Mouse (Mus musculus) lung, embryonic 15.5 days (tissue): ENCODE data around the gene Lrrc3b. TPM values are rescaled to one million over a fixed set of nuclear protein-coding genes. Genes with fewer than 3 reads are reported as not detected.

Experiments
- ATAC-seq: fragments of 200-750 bp; cut with Nextera tagmentation; 2 replicates; pipeline ENCODE4 v1.8.0; 2017; ENCODE audit warnings: moderate number of reproducible peaks, borderline replicate concordance; ENCODE audit not compliant: low FRiP score, low TSS enrichment; ENCODE audit errors: extremely low read depth
- H3K27ac ChIP-seq: fragments of 300-500 bp; sonication (generic); 2 replicates; pipeline ENCODE4 v1.5.1; 2015; ENCODE audit warnings: moderate library complexity, mild to moderate bottlenecking, inconsistent platforms
- H3K27me3 ChIP-seq: fragments of 300-500 bp; sonication (generic); 2 replicates; pipeline ENCODE4 v1.6.1; 2015; ENCODE audit warnings: inconsistent platforms
- H3K36me3 ChIP-seq: fragments of 300-500 bp; sonication (generic); 2 replicates; pipeline ENCODE4 v1.6.1; 2015; ENCODE audit warnings: inconsistent platforms
- H3K4me1 ChIP-seq: fragments of 300-500 bp; sonication (generic); 2 replicates; pipeline ENCODE4 v1.6.1; 2015; ENCODE audit warnings: inconsistent platforms
- H3K4me2 ChIP-seq: fragments of 300-500 bp; sonication (generic); 2 replicates; pipeline ENCODE4 v1.6.1; 2015; ENCODE audit warnings: inconsistent platforms, mild to moderate bottlenecking, moderate library complexity
- H3K4me3 ChIP-seq: fragments of 300-500 bp; sonication (generic); 2 replicates; pipeline ENCODE4 v1.5.1; 2015; ENCODE audit warnings: mild to moderate bottlenecking, inconsistent platforms
- H3K9ac ChIP-seq: fragments of 300-500 bp; sonication (generic); 2 replicates; pipeline ENCODE4 v1.6.1; 2015; ENCODE audit warnings: inconsistent platforms
- H3K9me3 ChIP-seq: fragments of 300-500 bp; sonication (generic); 2 replicates; pipeline ENCODE4 v1.6.1; 2016; ENCODE audit warnings: inconsistent platforms
- WGBS: fragments of 180-500 bp; shearing (Covaris S2); methylation state at CpG from one replicate; pipeline ENCODE4 v1.1.7; 2015; 5-methylcytosine and 5-hydroxymethylcytosine counted together
- polyA plus RNA-seq: library from polyadenylated mRNA; unstranded; fragments of >200 nt; fragmentation: Nextera tagmentation; extraction: Ambion mirVana; gene quantifications from 2 replicates; pipeline ENCODE4 v1.2.1, GENCODE M21; 2015

Gene Lrrc3b
- polyA plus RNA-seq, 1 experiment from 2014 or later, result 3.2 TPM

GRCm38 (mm10) chr14:15325872-15326271 lies 112.9 kb downstream of the Lrrc3b start:
- H3K27me3 ChIP-seq, result no peaks in the 10 kb centered on the region
- no peaks in the 10 kb centered on the region for H3K9me3 ChIP-seq
- ATAC-seq, result no peak
- no peak overlapping the region for H3K4me3 ChIP-seq
- H3K4me1 ChIP-seq, result no peaks in the 10 kb centered on the region
- H3K9ac ChIP-seq, result no peak overlapping the region
- 89% methylated on average over 1 of the region's 1 CpGs for WGBS
- H3K27ac ChIP-seq, result no peak overlapping the region
- no peak overlapping the region for H3K4me2 ChIP-seq
- no peaks in the 10 kb centered on the region for H3K36me3 ChIP-seq

GRCm38 (mm10) chr14:15322441-15323123 lies 116.2 kb downstream of the Lrrc3b start:
- H3K4me1 ChIP-seq, result no peaks in the 10 kb centered on the region
- H3K4me3 ChIP-seq, result no peak overlapping the region
- H3K9ac ChIP-seq, result no peak overlapping the region
- WGBS, result 72% methylated on average over 9 of the region's 9 CpGs
- ATAC-seq, result no peak
- no peaks in the 10 kb centered on the region for H3K27me3 ChIP-seq
- H3K36me3 ChIP-seq, result no peaks in the 10 kb centered on the region
- H3K4me2 ChIP-seq, result no peak overlapping the region
- H3K27ac ChIP-seq, result no peak overlapping the region
- H3K9me3 ChIP-seq, result no peaks in the 10 kb centered on the region

GRCm38 (mm10) chr14:15319399-15319915 lies 119.3 kb downstream of the Lrrc3b start:
- no peak overlapping the region for H3K27ac ChIP-seq
- no peaks in the 10 kb centered on the region for H3K36me3 ChIP-seq
- H3K9me3 ChIP-seq, result no peaks in the 10 kb centered on the region
- H3K4me3 ChIP-seq, result no peak overlapping the region
- no peak for ATAC-seq
- H3K27me3 ChIP-seq, result no peaks in the 10 kb centered on the region
- no peak overlapping the region for H3K4me2 ChIP-seq
- no peak overlapping the region for H3K9ac ChIP-seq
- H3K4me1 ChIP-seq, result no peaks in the 10 kb centered on the region

GRCm38 (mm10) chr14:15308576-15308975 lies 130.2 kb downstream of the Lrrc3b start:
- Histone ChIP-seq H3K4me3 (no peak overlapping the region), H3K4me2 (no peak overlapping the region), H3K4me1 (no peaks in the 10 kb centered on the region), H3K27me3 (no peaks in the 10 kb centered on the region), H3K9me3 (no peaks in the 10 kb centered on the region), H3K27ac (no peak overlapping the region), H3K36me3 (no peaks in the 10 kb centered on the region), H3K9ac (no peak overlapping the region)
- ATAC-seq, result no peak
- WGBS, result 70% methylated on average over 2 of the region's 2 CpGs
